Mouse (Mus musculus) embryonic fibroblast, embryonic 13.5 days (primary cell): ENCODE measurements around the gene Apbb1ip.

ENCODE experiments used
- CTCF ChIP-seq: IDR thresholded peaks from 2 replicates; pipeline ENCODE4 v1.5.1; 2011; ENCODE audit warnings: mild to moderate bottlenecking, control low read depth, low read length, moderate library complexity, borderline replicate concordance; ENCODE audit not compliant: insufficient read depth
- POLR2A ChIP-seq: IDR thresholded peaks from 2 replicates; pipeline ENCODE4 v1.6.1; 2011; ENCODE audit warnings: low read depth, mild to moderate bottlenecking, control low read depth, low read length, moderate library complexity

DNA sequence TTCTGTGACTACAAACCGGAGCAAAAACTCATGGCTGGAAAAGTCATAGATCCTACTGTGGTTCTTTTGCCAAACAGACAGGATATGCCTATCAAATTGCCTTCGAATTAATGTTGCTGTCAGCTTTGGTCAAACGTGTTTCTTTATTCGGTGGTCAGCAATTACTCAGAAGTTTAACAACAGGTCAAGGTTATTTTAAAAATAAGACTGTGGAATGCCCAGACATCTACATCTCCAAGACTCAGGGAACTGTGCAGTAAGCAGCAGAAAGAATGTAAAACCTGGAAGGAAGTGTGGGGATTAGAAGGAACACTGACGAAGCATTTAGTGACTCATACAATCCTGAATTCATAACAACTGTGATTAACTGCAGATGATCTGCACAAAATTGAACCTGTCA is 40.0 kb downstream of the Apbb1ip start:
- no peak for TF ChIP-seq POLR2A
- no peak for TF ChIP-seq CTCF
